Mouse (Mus musculus) liver, embryonic 15.5 days (tissue): ENCODE results near the gene A830031A19Rik. TPM values are rescaled to one million over a fixed set of nuclear protein-coding genes. Genes with fewer than 3 reads are reported as not detected.
A peak's percentile ranks its signal among the peaks of the same experiment; 100 is the strongest.

Experiments
- ATAC-seq: fragments of 200-750 bp; cut with Nextera tagmentation; 2 replicates; pipeline ENCODE4 v1.8.0; 2017; ENCODE audit warnings: moderate number of reproducible peaks, mild to moderate bottlenecking, moderate library complexity; ENCODE audit not compliant: insufficient read depth
- H3K27ac ChIP-seq: fragments of 300-500 bp; sonication (generic); replicated peaks from 2 replicates; pipeline ENCODE4 v1.5.1; 2015; ENCODE audit warnings: mild to moderate bottlenecking, inconsistent platforms
- H3K27me3 ChIP-seq: fragments of 300-500 bp; sonication (generic); 2 replicates; pipeline ENCODE4 v1.6.1; 2015; ENCODE audit warnings: mild to moderate bottlenecking, inconsistent platforms
- H3K36me3 ChIP-seq: fragments of 300-500 bp; sonication (generic); replicated peaks from 2 replicates; pipeline ENCODE4 v1.6.1; 2015; ENCODE audit warnings: moderate library complexity, mild to moderate bottlenecking, inconsistent platforms
- H3K4me1 ChIP-seq: fragments of 300-500 bp; sonication (generic); replicated peaks from 2 replicates; pipeline ENCODE4 v1.6.1; 2015; ENCODE audit warnings: inconsistent platforms
- H3K4me2 ChIP-seq: fragments of 300-500 bp; sonication (generic); 2 replicates; pipeline ENCODE4 v1.6.1; 2015; ENCODE audit warnings: moderate library complexity, mild to moderate bottlenecking, inconsistent platforms
- H3K4me3 ChIP-seq: fragments of 300-500 bp; sonication (generic); replicated peaks from 2 replicates; pipeline ENCODE4 v1.5.1; 2015; ENCODE audit warnings: mild to moderate bottlenecking, inconsistent platforms
- H3K9ac ChIP-seq: fragments of 300-500 bp; sonication (generic); 2 replicates; pipeline ENCODE4 v1.6.1; 2015; ENCODE audit warnings: moderate library complexity, mild to moderate bottlenecking, inconsistent platforms
- H3K9me3 ChIP-seq: fragments of 300-500 bp; sonication (generic); replicated peaks from 2 replicates; pipeline ENCODE4 v1.6.1; 2016; ENCODE audit warnings: inconsistent platforms
- WGBS: fragments of 180-500 bp; shearing (Covaris S2); methylation state at CpG from one replicate; pipeline ENCODE4 v1.1.7; 2015; ENCODE audit warnings: mixed read lengths; ENCODE audit not compliant: insufficient replicate concordance; 5-methylcytosine and 5-hydroxymethylcytosine counted together
- polyA plus RNA-seq: library from polyadenylated mRNA; unstranded; fragments of >200 nt; fragmentation: Nextera tagmentation; extraction: Ambion mirVana; gene quantifications from 2 replicates; pipeline ENCODE4 v1.2.1, GENCODE M21; 2015

Gene A830031A19Rik
- polyA plus RNA-seq, 1 experiment from 2014 or later, result not detected

GRCm38 (mm10) chr11:24107414-24107813 is 32.6 kb upstream of the A830031A19Rik start:
- Histone ChIP-seq H3K4me1 (peaks cover 50% of the 10 kb centered on the region), H3K27me3 (no peaks in the 10 kb centered on the region), H3K9ac (no peak overlapping the region), H3K4me2 (no peak overlapping the region), H3K27ac (no peak overlapping the region; the same call in 1 of the 2 replicates), H3K9me3 (no peaks in the 10 kb centered on the region), H3K4me3 (no peak overlapping the region), H3K36me3 (peaks cover 8% of the 10 kb centered on the region; the same call in 1 of the 2 replicates)
- no peak for ATAC-seq
- WGBS, result 71% methylated on average over 5 of the region's 5 CpGs

- H3K4me1 ChIP-seq, result peaks cover 61% of the 10 kb centered on the region
Measured at GRCm38 (mm10) chr11:24103128-24103742, 28.4 kb upstream of the A830031A19Rik start.

GRCm38 (mm10) chr11:24102372-24102771 is 27.5 kb upstream of the A830031A19Rik start:
- Histone ChIP-seq H3K4me1 (peaks cover 63% of the 10 kb centered on the region), H3K27ac (peak overlapping the region; percentile 80), H3K36me3 (peaks cover 9% of the 10 kb centered on the region; the same call in 1 of the 2 replicates), H3K9ac (no peak overlapping the region), H3K4me2 (no peak overlapping the region), H3K9me3 (no peaks in the 10 kb centered on the region), H3K27me3 (no peaks in the 10 kb centered on the region), H3K4me3 (no peak overlapping the region)
- ATAC-seq, result no peak
- WGBS, result 29% methylated on average over 2 of the region's 2 CpGs

More at GRCm38 (mm10) chr11:24103128-24103742, 28.4 kb upstream of the A830031A19Rik start:
- peaks cover 9% of the 10 kb centered on the region; the same call in 1 of the 2 replicates for H3K36me3 ChIP-seq
- no peak overlapping the region for H3K4me2 ChIP-seq
- no peak overlapping the region for H3K4me3 ChIP-seq
- WGBS, result 71% methylated on average over 6 of the region's 6 CpGs
- no peaks in the 10 kb centered on the region for H3K27me3 ChIP-seq
- H3K9ac ChIP-seq, result no peak overlapping the region
- H3K27ac ChIP-seq, result peak overlapping the region; percentile 9; the same call in 1 of the 2 replicates
- ATAC-seq, result no peak
- no peaks in the 10 kb centered on the region for H3K9me3 ChIP-seq

- 28% methylated on average over 3 of the region's 3 CpGs for WGBS
- H3K4me2 ChIP-seq, result peak overlapping the region; percentile 52
Measured at GRCm38 (mm10) chr11:24101625-24102024, 26.8 kb upstream of the A830031A19Rik start.

GRCm38 (mm10) chr11:24100449-24101070 is 25.7 kb upstream of the A830031A19Rik start:
- H3K27me3 ChIP-seq, result no peaks in the 10 kb centered on the region
- no peaks in the 10 kb centered on the region for H3K9me3 ChIP-seq
- peak; percentile 74 for ATAC-seq
- H3K27ac ChIP-seq, result peak overlapping the region; percentile 80
- WGBS, result 19% methylated on average over 4 of the region's 4 CpGs
- H3K4me1 ChIP-seq, result peaks cover 72% of the 10 kb centered on the region
- peak overlapping the region; percentile 52 for H3K4me2 ChIP-seq
- H3K4me3 ChIP-seq, result no peak overlapping the region
- H3K9ac ChIP-seq, result peak overlapping the region; percentile 39
- H3K36me3 ChIP-seq, result peaks cover 15% of the 10 kb centered on the region; the same call in 1 of the 2 replicates

More at GRCm38 (mm10) chr11:24101625-24102024, 26.8 kb upstream of the A830031A19Rik start:
- H3K9me3 ChIP-seq, result no peaks in the 10 kb centered on the region
- peaks cover 69% of the 10 kb centered on the region for H3K4me1 ChIP-seq
- no peaks in the 10 kb centered on the region for H3K27me3 ChIP-seq
- no peak overlapping the region for H3K4me3 ChIP-seq
- peak overlapping the region; percentile 80 for H3K27ac ChIP-seq
- H3K36me3 ChIP-seq, result peaks cover 12% of the 10 kb centered on the region; the same call in 1 of the 2 replicates
- peak overlapping the region; percentile 39; the same call in 1 of the 2 replicates for H3K9ac ChIP-seq
- peak; percentile 69 for ATAC-seq

GRCm38 (mm10) chr11:24099886-24100293 is 25.0 kb upstream of the A830031A19Rik start:
- H3K4me1 ChIP-seq, result peaks cover 78% of the 10 kb centered on the region
- H3K27me3 ChIP-seq, result no peaks in the 10 kb centered on the region
- no peak overlapping the region for H3K9ac ChIP-seq
- peak overlapping the region; percentile 52 for H3K4me2 ChIP-seq
- H3K36me3 ChIP-seq, result peaks cover 15% of the 10 kb centered on the region; the same call in 1 of the 2 replicates
- H3K27ac ChIP-seq, result peak overlapping the region; percentile 80
- no peaks in the 10 kb centered on the region for H3K9me3 ChIP-seq
- 27% methylated on average over 6 of the region's 7 CpGs for WGBS
- peak; percentile 47 for ATAC-seq
- H3K4me3 ChIP-seq, result 0 out of 2 replicates have a peak overlapping the region, but pooled peaks have one; percentile 4

GRCm38 (mm10) chr11:24099215-24099614 is 24.4 kb upstream of the A830031A19Rik start:
- Histone ChIP-seq H3K9me3 (no peaks in the 10 kb centered on the region), H3K36me3 (0 out of 2 replicates have a peak, but pooled peaks cover 16% of the 10 kb centered on the region), H3K4me3 (no peak overlapping the region), H3K4me2 (peak overlapping the region; percentile 33), H3K9ac (no peak overlapping the region), H3K4me1 (peaks cover 85% of the 10 kb centered on the region), H3K27me3 (no peaks in the 10 kb centered on the region), H3K27ac (0 out of 2 replicates have a peak overlapping the region, but pooled peaks have one; percentile 26)
- 61% methylated on average over 10 of the region's 10 CpGs for WGBS
- ATAC-seq, result no peak

GRCm38 (mm10) chr11:24098662-24099061 is 23.8 kb upstream of the A830031A19Rik start:
- H3K9me3 ChIP-seq, result no peaks in the 10 kb centered on the region
- H3K36me3 ChIP-seq, result 0 out of 2 replicates have a peak, but pooled peaks cover 20% of the 10 kb centered on the region
- 0 out of 2 replicates have a peak overlapping the region, but pooled peaks have one; percentile 26 for H3K27ac ChIP-seq
- ATAC-seq, result no peak
- peaks cover 89% of the 10 kb centered on the region for H3K4me1 ChIP-seq
- H3K4me3 ChIP-seq, result no peak overlapping the region
- H3K4me2 ChIP-seq, result peak overlapping the region; percentile 33
- WGBS, result 51% methylated on average over 3 of the region's 3 CpGs
- H3K27me3 ChIP-seq, result no peaks in the 10 kb centered on the region
- H3K9ac ChIP-seq, result no peak overlapping the region

GRCm38 (mm10) chr11:24098069-24098468 is 23.2 kb upstream of the A830031A19Rik start:
- no peaks in the 10 kb centered on the region for H3K9me3 ChIP-seq
- WGBS, result 62% methylated on average over 5 of the region's 5 CpGs
- H3K9ac ChIP-seq, result no peak overlapping the region
- H3K36me3 ChIP-seq, result 0 out of 2 replicates have a peak, but pooled peaks cover 24% of the 10 kb centered on the region
- H3K27me3 ChIP-seq, result no peaks in the 10 kb centered on the region
- no peak overlapping the region for H3K4me2 ChIP-seq
- H3K4me3 ChIP-seq, result no peak overlapping the region
- H3K4me1 ChIP-seq, result peaks cover 88% of the 10 kb centered on the region
- no peak overlapping the region for H3K27ac ChIP-seq
- no peak for ATAC-seq

- no peaks in the 10 kb centered on the region for H3K27me3 ChIP-seq
- no peak overlapping the region for H3K27ac ChIP-seq
- no peak overlapping the region for H3K4me2 ChIP-seq
- WGBS, result 76% methylated on average over 6 of the region's 6 CpGs
- H3K36me3 ChIP-seq, result peaks cover 22% of the 10 kb centered on the region
- no peak overlapping the region for H3K4me3 ChIP-seq
- H3K9ac ChIP-seq, result no peak overlapping the region
- peaks cover 85% of the 10 kb centered on the region for H3K4me1 ChIP-seq
- no peak for ATAC-seq
- H3K9me3 ChIP-seq, result no peaks in the 10 kb centered on the region
Measured at GRCm38 (mm10) chr11:24097026-24097425, 22.2 kb upstream of the A830031A19Rik start.

- 0 out of 2 replicates have a peak overlapping the region, but pooled peaks have one; percentile 30 for H3K27ac ChIP-seq
Measured at GRCm38 (mm10) chr11:24096483-24096882, 21.6 kb upstream of the A830031A19Rik start.

More at GRCm38 (mm10) chr11:24096483-24096882, 21.6 kb upstream of the A830031A19Rik start:
- 60% methylated on average over 6 of the region's 6 CpGs for WGBS
- no peaks in the 10 kb centered on the region for H3K9me3 ChIP-seq
- peaks cover 26% of the 10 kb centered on the region for H3K36me3 ChIP-seq
- no peak overlapping the region for H3K4me3 ChIP-seq
- H3K4me1 ChIP-seq, result peaks cover 82% of the 10 kb centered on the region
- no peak overlapping the region for H3K9ac ChIP-seq
- no peaks in the 10 kb centered on the region for H3K27me3 ChIP-seq
- ATAC-seq, result no peak
- H3K4me2 ChIP-seq, result no peak overlapping the region
